Mouse (Mus musculus): ENCODE data around the gene Sympk.

The Sympk gene

GRCm38 (mm10) chr7:19083096-19083495 is 58.9 kb downstream of the Sympk start:
- no peak for DNase-seq (ENCODE audit: extremely low spot score, low spot score)

GRCm38 (mm10) chr7:19083701-19084100 is 59.5 kb downstream of the Sympk start, which contains the start of gene Dmpk:
Gene Dmpk, plus strand, starts transcription at chr7:19083849.
- DNase-seq (ENCODE audit: extremely low spot score, low spot score) = no peak

- no peak for DNase-seq (ENCODE audit: extremely low spot score, low spot score)
Observed at GRCm38 (mm10) chr7:19084277-19084771, 60.1 kb downstream of the Sympk start.

GRCm38 (mm10) chr7:19084921-19085473 is 60.8 kb downstream of the Sympk start:
- DNase-seq (ENCODE audit: extremely low spot score, low spot score) = no peak

- no peak for DNase-seq (ENCODE audit: extremely low spot score, low spot score)
Observed at GRCm38 (mm10) chr7:19085495-19085894, 61.3 kb downstream of the Sympk start.

- peak; percentile 46 for DNase-seq (ENCODE audit: extremely low spot score, low spot score)
Observed at GRCm38 (mm10) chr7:19086042-19086441, 61.9 kb downstream of the Sympk start.

- DNase-seq (ENCODE audit: extremely low spot score, low spot score) = no peak
Observed at GRCm38 (mm10) chr7:19086760-19087159, 62.6 kb downstream of the Sympk start.

- peak; percentile 62 for DNase-seq (ENCODE audit: extremely low spot score, low spot score)
Observed at GRCm38 (mm10) chr7:19088813-19089212, 64.6 kb downstream of the Sympk start.

GRCm38 (mm10) chr7:19091913-19092312 is 67.7 kb downstream of the Sympk start:
- DNase-seq (ENCODE audit: extremely low spot score, low spot score) = no peak

GRCm38 (mm10) chr7:19092381-19093173 is 68.4 kb downstream of the Sympk start:
- DNase-seq (ENCODE audit: extremely low spot score, low spot score) = peak; percentile 74

- peak; percentile 85 for DNase-seq (ENCODE audit: extremely low spot score, low spot score)
Observed at GRCm38 (mm10) chr7:19093174-19093521, 69.0 kb downstream of the Sympk start.

GRCm38 (mm10) chr7:19093537-19094385 is 69.6 kb downstream of the Sympk start:
- peak; percentile 98 for DNase-seq (ENCODE audit: extremely low spot score, low spot score)

GRCm38 (mm10) chr7:19094471-19094825 is 70.3 kb downstream of the Sympk start, which contains the start of gene Six5:
Gene Six5, plus strand, starts transcription at chr7:19094594.
- DNase-seq (ENCODE audit: extremely low spot score, low spot score) = peak; percentile 74

- peak; percentile 77 for DNase-seq (ENCODE audit: extremely low spot score, low spot score)
Observed at GRCm38 (mm10) chr7:19094826-19095750, 70.9 kb downstream of the Sympk start.

GRCm38 (mm10) chr7:19095751-19096110 is 71.6 kb downstream of the Sympk start:
- peak; percentile 82 for DNase-seq (ENCODE audit: extremely low spot score, low spot score)

GRCm38 (mm10) chr7:19096421-19096976 is 72.3 kb downstream of the Sympk start:
- no peak for DNase-seq (ENCODE audit: extremely low spot score, low spot score)

GRCm38 (mm10) chr7:19097217-19097616 is 73.0 kb downstream of the Sympk start:
- no peak for DNase-seq (ENCODE audit: extremely low spot score, low spot score)

GRCm38 (mm10) chr7:19097863-19098262 is 73.7 kb downstream of the Sympk start:
- no peak for DNase-seq (ENCODE audit: extremely low spot score, low spot score)

GRCm38 (mm10) chr7:19098811-19099210 is 74.6 kb downstream of the Sympk start:
- DNase-seq (ENCODE audit: extremely low spot score, low spot score) = no peak

GRCm38 (mm10) chr7:19100290-19100689 is 76.1 kb downstream of the Sympk start:
- DNase-seq (ENCODE audit: extremely low spot score, low spot score) = no peak

- DNase-seq (ENCODE audit: extremely low spot score, low spot score) = no peak
Observed at GRCm38 (mm10) chr7:19103741-19104140, 79.6 kb downstream of the Sympk start.

Data from neural tube, embryonic 10.5 days (tissue).